Mouse (Mus musculus): ENCODE data around the gene Arrb2. TPM values are rescaled to one million over a fixed set of nuclear protein-coding genes. Genes with fewer than 3 reads are reported as not detected.

Arrb2 gene
- total and polyA plus RNA-seq, 2 experiments from 2014 or later, result 44.9 to 74.4 TPM

DNA sequence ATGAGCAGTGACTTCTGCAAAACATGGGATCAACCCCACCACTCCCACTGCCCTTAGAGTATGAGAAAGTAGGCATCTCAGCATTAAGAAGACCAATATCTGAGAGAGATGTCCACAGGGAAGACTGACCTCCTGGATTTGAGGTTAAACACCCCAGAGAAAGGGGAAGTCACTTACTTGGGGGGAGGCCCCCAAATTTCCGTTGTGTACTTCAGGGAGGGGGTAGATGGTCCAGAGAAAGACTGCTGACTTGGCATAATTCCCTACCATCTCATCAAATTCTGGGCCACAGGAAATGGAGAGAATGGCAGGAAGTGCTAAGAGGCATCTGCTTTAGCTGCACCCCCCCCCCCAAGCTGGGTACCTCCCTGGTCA lies 1.1 kb downstream of the Arrb2 start:
- Histone ChIP-seq H3K4me2 (ENCODE audit: low read depth) (peak overlapping the region; percentile 80), H3K9me3 (ENCODE audit: low read length) (no peaks in the 10 kb centered on the region), H3K27ac (ENCODE audit: low read depth, low read length) (no peak overlapping the region), H3K4me3 (ENCODE audit: low read depth, low read length) (peak overlapping the region; percentile 81), H3K4me1 (ENCODE audit: insufficient read depth) (peaks cover 9% of the 10 kb centered on the region), H3K36me3 (ENCODE audit: insufficient read depth) (peaks cover 27% of the 10 kb centered on the region), H3K27me3 (ENCODE audit: insufficient read depth, low read length) (no peaks in the 10 kb centered on the region), H3K9ac (peak overlapping the region; percentile 93; the same call in 1 of the 2 replicates)
- 68% methylated on average over 1 of the region's 1 CpGs for WGBS
- ATAC-seq (no peak), DNase-seq (no peak)
- TF ChIP-seq CTCF (IDR thresholded peaks at IDR 0.05; ENCODE audit: low read depth), result no peak

DNA sequence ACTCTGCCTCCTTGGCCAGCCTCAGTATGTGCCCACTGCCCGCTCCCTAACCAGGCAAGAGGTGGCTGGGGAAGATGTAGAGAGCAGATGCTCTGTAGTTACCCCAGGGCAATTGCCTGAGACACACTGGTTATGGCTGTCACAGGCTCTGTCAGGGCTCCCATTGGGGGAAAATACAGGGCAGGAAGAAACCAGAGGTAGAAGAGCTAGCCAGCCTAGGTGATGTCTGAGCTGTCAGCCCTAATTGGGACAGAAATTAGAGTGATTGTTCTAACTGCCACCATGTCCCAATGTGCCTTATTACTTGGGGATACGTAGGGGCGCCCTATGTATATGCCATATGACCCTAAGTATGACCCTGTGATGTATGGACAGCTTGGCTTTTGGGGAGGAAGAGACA lies 1.5 kb downstream of the Arrb2 start:
- H3K4me3 ChIP-seq (ENCODE audit: low read depth, low read length), result peak overlapping the region; percentile 81; the same call in 1 of the 2 replicates
- no peak for ATAC-seq
- H3K27ac ChIP-seq (ENCODE audit: low read depth, low read length), result no peak overlapping the region
- no peaks in the 10 kb centered on the region for H3K9me3 ChIP-seq (ENCODE audit: low read length)
- peaks cover 31% of the 10 kb centered on the region for H3K36me3 ChIP-seq (ENCODE audit: insufficient read depth)
- 0 out of 2 replicates have a peak overlapping the region, but pooled peaks have one; percentile 93 for H3K9ac ChIP-seq
- no peaks in the 10 kb centered on the region for H3K27me3 ChIP-seq (ENCODE audit: insufficient read depth, low read length)
- no peak for DNase-seq
- TF ChIP-seq CTCF (IDR thresholded peaks at IDR 0.05; ENCODE audit: low read depth), result no peak
- peak overlapping the region; percentile 80 for H3K4me2 ChIP-seq (ENCODE audit: low read depth)
- WGBS, result 94% methylated on average over 3 of the region's 3 CpGs
- peaks cover 9% of the 10 kb centered on the region for H3K4me1 ChIP-seq (ENCODE audit: insufficient read depth)

DNA sequence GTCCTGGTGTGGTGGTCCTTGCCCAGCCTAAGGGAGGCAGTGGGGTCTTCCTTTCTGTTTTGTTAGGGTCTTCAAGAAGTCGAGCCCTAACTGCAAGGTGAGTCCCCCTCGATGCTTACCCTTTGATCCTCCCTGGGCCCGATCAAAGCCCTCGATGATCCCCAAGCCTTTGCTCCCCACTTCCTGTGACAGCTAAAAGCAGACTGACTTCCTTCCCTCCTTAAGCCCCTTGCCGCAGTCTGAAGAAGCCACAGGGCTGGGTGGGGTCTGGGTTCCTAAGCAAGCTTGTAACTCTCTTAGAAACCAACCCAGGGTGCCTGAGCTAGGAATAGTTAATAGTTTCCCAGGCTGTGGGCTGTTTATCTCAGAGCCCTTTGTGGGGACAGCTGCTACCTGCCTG lies 3.0 kb downstream of the Arrb2 start:
- H3K27ac ChIP-seq (ENCODE audit: low read depth, low read length), result no peak overlapping the region
- no peak for DNase-seq
- peaks cover 9% of the 10 kb centered on the region for H3K4me1 ChIP-seq (ENCODE audit: insufficient read depth)
- H3K36me3 ChIP-seq (ENCODE audit: insufficient read depth), result peaks cover 46% of the 10 kb centered on the region
- no peak for ATAC-seq
- no peak for TF ChIP-seq CTCF (IDR thresholded peaks at IDR 0.05; ENCODE audit: low read depth)
- H3K9me3 ChIP-seq (ENCODE audit: low read length), result no peaks in the 10 kb centered on the region
- WGBS, result 89% methylated on average over 5 of the region's 5 CpGs
- H3K4me2 ChIP-seq (ENCODE audit: low read depth), result no peak overlapping the region
- no peak overlapping the region for H3K9ac ChIP-seq
- H3K4me3 ChIP-seq (ENCODE audit: low read depth, low read length), result no peak overlapping the region
- no peaks in the 10 kb centered on the region for H3K27me3 ChIP-seq (ENCODE audit: insufficient read depth, low read length)

DNA sequence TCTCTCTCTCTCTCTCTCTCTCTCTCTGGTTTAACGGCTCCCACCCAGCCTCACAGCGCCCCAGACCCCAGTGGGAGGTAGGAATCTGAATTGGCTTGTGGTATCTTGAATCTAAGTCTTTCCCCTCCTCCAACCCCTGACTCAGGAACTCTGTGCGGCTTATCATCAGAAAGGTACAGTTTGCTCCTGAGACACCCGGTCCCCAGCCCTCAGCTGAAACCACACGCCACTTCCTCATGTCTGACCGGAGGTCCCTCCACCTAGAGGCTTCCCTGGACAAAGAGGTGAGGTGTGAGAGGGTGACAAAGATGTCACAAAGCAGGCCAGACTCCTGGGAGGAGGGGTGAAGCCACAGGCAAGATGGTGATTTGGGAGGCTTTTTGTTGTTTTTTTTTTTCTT lies 5.0 kb downstream of the Arrb2 start:
- ATAC-seq (no peak), DNase-seq (no peak)
- Histone ChIP-seq H3K4me3 (ENCODE audit: low read depth, low read length) (no peak overlapping the region), H3K27me3 (ENCODE audit: insufficient read depth, low read length) (no peaks in the 10 kb centered on the region), H3K36me3 (ENCODE audit: insufficient read depth) (peaks cover 50% of the 10 kb centered on the region), H3K4me1 (ENCODE audit: insufficient read depth) (peaks cover 9% of the 10 kb centered on the region), H3K9me3 (ENCODE audit: low read length) (no peaks in the 10 kb centered on the region), H3K27ac (ENCODE audit: low read depth, low read length) (no peak overlapping the region), H3K4me2 (ENCODE audit: low read depth) (no peak overlapping the region), H3K9ac (no peak overlapping the region)
- 89% methylated on average over 6 of the region's 6 CpGs for WGBS
- TF ChIP-seq CTCF (IDR thresholded peaks at IDR 0.05; ENCODE audit: low read depth), result no peak

DNA sequence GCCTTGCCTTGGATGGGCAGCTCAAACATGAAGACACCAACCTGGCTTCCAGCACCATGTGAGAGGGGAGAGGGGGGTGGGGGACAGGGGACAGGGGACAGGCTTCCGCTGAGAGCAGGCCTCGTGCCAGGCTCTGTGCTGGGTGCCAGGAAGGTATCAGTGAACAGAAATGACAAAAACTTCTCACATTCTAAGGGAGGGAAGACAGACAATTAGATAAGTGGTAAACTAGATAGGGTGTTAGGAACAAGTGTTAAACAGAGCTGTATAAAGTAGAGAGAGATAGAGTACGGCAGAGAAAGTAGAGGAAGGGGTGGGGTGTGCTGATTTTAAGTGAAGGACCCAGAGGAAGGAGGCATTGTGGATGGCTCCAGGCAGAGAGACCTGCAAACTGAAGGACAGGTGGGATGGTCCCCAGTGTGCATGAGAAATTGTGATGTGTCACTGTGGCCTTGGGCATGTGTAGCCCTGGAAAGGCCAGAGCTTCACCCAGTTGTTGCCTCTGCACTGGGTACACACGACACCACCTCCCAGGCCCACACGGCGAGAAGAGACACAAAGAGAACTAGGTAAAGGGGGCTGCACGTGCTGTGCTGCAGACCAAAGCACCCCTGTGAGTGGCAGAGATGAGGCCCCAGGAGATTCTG lies 6.4 kb downstream of the Arrb2 start:
- WGBS, result 91% methylated on average over 7 of the region's 7 CpGs
- H3K27ac ChIP-seq (ENCODE audit: low read depth, low read length), result no peak overlapping the region
- ATAC-seq (no peak), DNase-seq (no peak)
- H3K4me1 ChIP-seq (ENCODE audit: insufficient read depth), result peaks cover under 1% of the 10 kb centered on the region
- H3K4me3 ChIP-seq (ENCODE audit: low read depth, low read length), result no peak overlapping the region
- no peak for TF ChIP-seq CTCF (IDR thresholded peaks at IDR 0.05; ENCODE audit: low read depth)
- no peak overlapping the region for H3K4me2 ChIP-seq (ENCODE audit: low read depth)
- H3K9ac ChIP-seq, result no peak overlapping the region
- no peaks in the 10 kb centered on the region for H3K9me3 ChIP-seq (ENCODE audit: low read length)
- H3K36me3 ChIP-seq (ENCODE audit: insufficient read depth), result peaks cover 50% of the 10 kb centered on the region
- H3K27me3 ChIP-seq (ENCODE audit: insufficient read depth, low read length), result no peaks in the 10 kb centered on the region

DNA sequence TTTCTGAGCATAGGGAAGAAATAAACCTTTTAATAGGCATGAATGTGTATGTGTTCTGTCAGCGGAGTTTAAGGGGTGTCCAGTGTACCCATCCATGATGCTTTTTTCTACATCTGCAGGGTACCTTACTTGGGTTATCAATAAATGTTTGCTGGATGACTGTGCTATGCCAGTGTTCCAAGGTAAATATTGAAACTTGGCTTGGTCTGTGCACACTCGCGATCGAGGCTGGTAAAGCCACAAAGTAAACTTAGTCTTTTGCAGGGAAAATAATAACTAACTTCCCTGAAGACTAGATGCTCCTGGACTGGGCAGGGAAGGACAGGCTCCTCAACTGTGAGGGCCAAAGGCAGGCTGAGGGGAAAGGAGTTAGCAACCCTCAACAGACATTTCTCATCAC lies 8.2 kb downstream of the Arrb2 start:
- Histone ChIP-seq H3K27ac (ENCODE audit: low read depth, low read length) (no peak overlapping the region), H3K4me3 (ENCODE audit: low read depth, low read length) (no peak overlapping the region), H3K4me2 (ENCODE audit: low read depth) (no peak overlapping the region), H3K36me3 (ENCODE audit: insufficient read depth) (peaks cover 50% of the 10 kb centered on the region), H3K9ac (no peak overlapping the region), H3K27me3 (ENCODE audit: insufficient read depth, low read length) (no peaks in the 10 kb centered on the region), H3K9me3 (ENCODE audit: low read length) (no peaks in the 10 kb centered on the region), H3K4me1 (ENCODE audit: insufficient read depth) (no peaks in the 10 kb centered on the region)
- TF ChIP-seq CTCF (IDR thresholded peaks at IDR 0.05; ENCODE audit: low read depth), result no peak
- DNase-seq, result no peak
- no peak for ATAC-seq
- WGBS, result 95% methylated on average over 4 of the region's 4 CpGs

DNA sequence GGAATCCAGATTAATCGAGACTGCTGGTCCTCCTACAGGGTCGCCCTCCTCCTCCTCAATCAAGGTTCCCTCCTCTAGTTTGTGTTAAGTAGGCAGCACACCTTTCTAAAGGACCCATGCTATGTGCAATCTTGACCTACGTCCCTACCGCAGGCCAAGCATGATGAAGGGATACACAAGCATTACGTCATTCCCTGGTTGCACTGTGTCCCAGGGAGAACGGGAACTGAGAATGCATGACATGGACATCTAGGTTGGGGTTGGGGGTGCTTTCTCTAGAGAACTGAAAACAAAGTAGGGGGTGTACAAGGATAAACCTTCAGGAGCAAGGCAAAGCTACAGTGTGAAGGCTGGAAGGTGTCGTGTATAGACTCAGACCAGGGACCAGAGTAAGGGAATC lies 9.4 kb downstream of the Arrb2 start:
- WGBS, result 89% methylated on average over 7 of the region's 7 CpGs
- Histone ChIP-seq H3K9ac (no peak overlapping the region), H3K36me3 (ENCODE audit: insufficient read depth) (peaks cover 40% of the 10 kb centered on the region), H3K27me3 (ENCODE audit: insufficient read depth, low read length) (no peaks in the 10 kb centered on the region), H3K4me2 (ENCODE audit: low read depth) (no peak overlapping the region), H3K4me3 (ENCODE audit: low read depth, low read length) (no peak overlapping the region), H3K27ac (ENCODE audit: low read depth, low read length) (no peak overlapping the region), H3K4me1 (ENCODE audit: insufficient read depth) (no peaks in the 10 kb centered on the region), H3K9me3 (ENCODE audit: low read length) (no peaks in the 10 kb centered on the region)
- ATAC-seq, result no peak
- no peak for DNase-seq
- TF ChIP-seq CTCF (IDR thresholded peaks at IDR 0.05; ENCODE audit: low read depth), result no peak
